Mouse (Mus musculus): ENCODE data around the gene A530084C06Rik. TPM values are rescaled to one million over a fixed set of nuclear protein-coding genes. Genes with fewer than 3 reads are reported as not detected.

A530084C06Rik gene
- total RNA-seq, 2 experiments from 2014 or later, result 0.07 TPM; not detected in 1

DNA sequence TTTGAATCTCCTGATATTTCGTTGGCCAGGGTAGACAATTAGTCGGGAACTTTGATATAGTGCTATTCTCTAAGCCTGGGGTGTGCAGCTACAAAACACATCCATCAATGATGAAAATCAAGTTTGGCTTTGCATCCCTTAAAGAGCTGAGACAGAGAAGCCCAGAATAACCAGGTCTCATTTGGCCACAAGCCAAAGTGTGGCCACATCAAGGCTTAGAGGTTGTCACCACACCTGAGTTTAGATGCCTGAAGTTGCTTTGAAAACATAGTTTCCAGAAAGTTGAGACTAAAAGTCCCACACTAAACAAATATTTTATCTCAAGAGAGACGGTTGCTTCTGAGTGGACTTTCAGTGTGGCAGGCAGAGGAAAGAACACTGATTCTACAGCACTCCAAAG, 11.9 kb downstream of the A530084C06Rik start:
- intact Hi-C loops (cut with DNase I), result no loop called here

DNA sequence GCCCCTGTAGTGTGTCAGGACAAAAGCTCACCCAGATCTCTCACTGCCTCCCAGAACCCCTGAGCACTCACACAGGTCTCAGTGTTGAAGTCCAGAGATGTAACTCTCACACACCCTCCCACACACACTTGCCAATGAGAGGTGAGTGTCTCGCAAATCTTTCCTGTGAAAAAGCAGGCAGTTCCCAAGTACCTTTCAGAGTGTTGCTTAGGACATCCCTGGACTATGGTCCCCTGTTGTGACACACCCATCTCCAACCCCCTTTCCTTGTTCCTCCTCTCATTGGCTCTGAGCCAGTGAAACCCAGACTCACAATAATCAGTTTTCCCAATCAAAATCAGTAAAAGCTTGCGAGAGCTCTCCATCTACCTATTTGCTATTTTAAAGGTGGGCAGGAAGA, 12.3 kb downstream of the A530084C06Rik start:
- intact Hi-C loops (cut with DNase I), result no loop called here

More for the DNA sequence above, 11.9 kb downstream of the A530084C06Rik start:
- no peak for DNase-seq

DNA sequence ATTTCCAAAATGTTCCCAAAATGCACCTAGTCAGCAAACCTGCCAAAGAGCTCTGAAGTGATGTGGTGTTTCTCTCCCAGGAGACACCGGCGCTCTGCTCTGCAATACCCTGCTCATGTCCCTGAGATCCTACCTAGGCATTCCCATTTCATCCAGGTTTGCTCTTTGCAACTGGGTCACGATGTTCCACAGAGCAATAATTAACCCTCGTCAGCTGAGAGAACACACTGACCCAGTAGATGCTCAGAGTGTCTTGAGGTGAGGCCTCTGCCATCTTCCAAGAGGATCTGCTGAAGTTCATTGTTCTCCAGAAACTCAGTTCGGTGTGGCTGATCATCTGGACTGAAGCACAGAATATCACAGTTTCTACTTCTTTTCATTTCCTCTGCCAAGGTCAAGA, 16.1 kb downstream of the A530084C06Rik start:
- intact Hi-C loops (cut with DNase I), result no loop called here
- DNase-seq, result no peak

More for the DNA sequence above, 12.3 kb downstream of the A530084C06Rik start:
- DNase-seq, result no peak

DNA sequence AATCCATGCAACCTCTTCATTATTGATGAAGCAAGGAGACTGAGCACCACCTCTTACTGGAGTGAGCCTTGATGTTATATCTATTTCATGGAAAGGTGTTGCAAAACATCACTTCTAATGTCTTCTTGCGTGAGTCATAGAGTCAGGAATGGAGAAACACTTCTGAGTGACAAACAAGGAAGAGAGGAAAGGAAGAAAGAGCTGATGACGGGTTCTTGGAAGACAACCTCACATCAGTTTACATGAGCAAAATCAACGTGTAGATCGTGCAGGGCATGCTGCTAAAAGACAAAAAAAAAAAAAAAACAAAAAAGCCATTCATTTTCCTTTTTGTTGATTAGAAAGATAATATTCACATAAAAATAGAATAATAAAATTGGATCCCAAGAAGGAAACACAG, 24.4 kb downstream of the A530084C06Rik start:
- DNase-seq, result no peak
- intact Hi-C loops (cut with DNase I), result no loop called here

DNA sequence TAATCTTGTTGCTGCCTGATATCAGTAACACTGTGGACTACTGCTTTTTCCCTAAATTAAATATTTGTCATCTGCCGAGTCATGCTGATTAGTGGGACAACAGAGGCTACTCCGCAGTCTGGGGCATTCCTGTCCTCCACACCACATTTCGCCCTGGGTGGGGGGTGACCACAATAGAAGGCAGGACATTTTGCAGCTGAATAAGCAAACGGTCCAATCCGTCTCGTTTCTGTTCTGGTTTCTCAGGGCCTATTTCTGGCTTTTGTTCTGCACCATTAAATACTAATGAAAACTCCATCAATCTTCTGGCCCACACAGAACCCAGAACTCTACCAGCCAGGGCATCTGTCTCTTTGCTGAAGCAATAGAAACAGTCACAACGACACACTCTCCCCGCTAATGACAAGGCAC, 27.5 kb downstream of the A530084C06Rik start:
- intact Hi-C loops (cut with DNase I), result no loop called here

DNA sequence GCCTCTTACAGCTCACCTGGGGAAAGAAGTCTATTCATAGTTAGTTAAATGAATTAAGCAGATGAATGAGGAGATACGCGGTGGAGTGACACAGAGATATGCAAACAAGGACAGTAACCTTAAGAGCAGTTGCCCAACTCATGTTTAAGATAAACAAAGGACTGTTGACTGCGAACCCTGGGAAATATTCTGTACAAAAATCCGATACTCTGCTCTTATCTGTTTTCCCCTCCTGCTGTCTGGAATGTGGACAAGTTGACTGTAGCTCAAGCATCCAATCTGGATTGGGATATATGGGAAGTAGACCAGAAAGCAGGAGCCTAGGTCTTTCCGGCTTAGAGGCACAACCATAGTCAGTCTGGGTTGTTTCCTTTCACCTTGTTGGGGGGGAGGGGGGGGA, 27.9 kb downstream of the A530084C06Rik start:
- intact Hi-C loops (cut with DNase I), result no loop called here

More for the DNA sequence above, 27.5 kb downstream of the A530084C06Rik start:
- no peak for DNase-seq

DNA sequence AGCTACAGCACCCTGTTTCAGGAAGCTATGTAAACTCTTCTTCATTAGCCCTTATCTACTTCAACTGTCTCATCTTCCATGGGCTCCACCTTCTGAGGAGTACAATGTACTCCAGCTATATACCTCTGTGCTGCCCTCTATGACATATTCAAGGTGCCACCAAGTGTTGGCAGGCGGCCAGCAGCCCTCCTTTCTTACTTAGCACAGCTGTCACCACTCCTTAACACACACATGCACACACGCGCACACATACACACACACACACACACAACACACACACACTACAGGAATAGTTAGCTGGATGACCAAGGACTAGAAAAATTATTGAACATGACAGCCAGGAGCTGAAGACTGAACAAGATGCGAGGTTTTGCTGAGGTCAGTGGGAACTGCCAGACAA, 34.2 kb downstream of the A530084C06Rik start:
- intact Hi-C loops (cut with DNase I), result no loop called here
- DNase-seq, result no peak

More for the DNA sequence above, 27.9 kb downstream of the A530084C06Rik start:
- DNase-seq, result no peak

DNA sequence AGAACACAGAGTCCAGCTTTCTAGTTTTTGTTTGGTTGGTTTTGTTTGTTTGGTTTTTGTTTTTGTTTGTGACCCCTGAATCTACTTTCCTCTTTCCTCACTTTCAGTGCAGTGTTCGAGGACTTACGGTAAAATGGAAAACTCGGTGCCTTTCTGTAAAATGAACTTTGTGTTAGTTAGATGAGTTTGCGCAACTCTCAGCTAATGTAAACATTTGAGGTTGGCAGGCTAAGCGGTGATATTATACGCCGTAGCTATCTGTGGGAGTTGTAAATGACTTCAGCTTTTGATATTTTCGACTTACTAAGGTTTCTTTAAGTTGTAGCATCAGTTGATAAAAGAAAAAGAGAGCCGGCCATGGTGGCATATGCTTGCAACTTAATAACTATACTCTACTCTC, 40.2 kb downstream of the A530084C06Rik start:
- no peak for DNase-seq
- intact Hi-C loops (cut with DNase I), result no loop called here

DNA sequence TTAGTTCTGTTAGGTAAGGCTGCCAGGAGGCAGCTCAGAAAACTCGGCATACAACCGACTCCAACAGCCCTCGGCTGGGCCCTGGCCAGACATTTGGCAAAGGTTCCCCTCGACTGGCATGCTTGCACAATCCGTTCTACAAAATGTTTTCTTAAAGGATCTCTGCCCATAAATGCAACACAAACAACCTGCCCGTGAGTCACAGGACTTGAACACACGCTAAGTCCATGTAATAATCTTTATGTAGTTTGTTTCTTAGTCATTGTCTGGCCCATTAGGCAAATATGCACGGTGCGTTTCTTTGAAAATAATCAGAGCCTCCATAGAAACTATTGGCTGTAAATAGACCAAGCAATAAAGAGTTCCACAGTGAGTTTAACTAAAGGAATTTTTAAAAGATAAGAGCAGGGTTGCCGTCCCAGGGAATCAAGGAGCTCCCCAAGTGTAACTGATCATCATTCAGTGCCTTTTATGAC, 40.7 kb downstream of the A530084C06Rik start:
- DNase-seq, result peak; percentile 65 to 70
- intact Hi-C loops (cut with DNase I), result no loop called here

DNA sequence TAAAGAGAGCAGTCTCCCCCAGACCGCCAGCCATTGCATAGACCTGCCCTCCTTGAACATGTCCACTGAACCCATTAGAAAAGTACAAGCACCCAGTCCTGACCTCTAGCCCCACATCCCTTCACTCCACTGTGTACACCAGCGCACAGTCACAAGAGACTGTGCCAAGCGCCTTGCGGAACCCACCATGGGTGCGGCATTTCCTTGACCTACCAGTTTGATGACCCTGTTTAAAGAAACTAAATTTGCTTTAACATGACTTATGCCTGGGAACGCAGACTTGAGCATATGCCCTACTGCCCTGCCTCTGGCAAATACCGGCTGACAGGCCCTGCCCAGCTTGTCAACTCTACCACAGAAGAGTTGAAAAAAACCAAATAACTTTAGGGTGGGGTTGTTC, 43.9 kb downstream of the A530084C06Rik start:
- intact Hi-C loops (cut with DNase I), result no loop called here
- no peak for DNase-seq

DNA sequence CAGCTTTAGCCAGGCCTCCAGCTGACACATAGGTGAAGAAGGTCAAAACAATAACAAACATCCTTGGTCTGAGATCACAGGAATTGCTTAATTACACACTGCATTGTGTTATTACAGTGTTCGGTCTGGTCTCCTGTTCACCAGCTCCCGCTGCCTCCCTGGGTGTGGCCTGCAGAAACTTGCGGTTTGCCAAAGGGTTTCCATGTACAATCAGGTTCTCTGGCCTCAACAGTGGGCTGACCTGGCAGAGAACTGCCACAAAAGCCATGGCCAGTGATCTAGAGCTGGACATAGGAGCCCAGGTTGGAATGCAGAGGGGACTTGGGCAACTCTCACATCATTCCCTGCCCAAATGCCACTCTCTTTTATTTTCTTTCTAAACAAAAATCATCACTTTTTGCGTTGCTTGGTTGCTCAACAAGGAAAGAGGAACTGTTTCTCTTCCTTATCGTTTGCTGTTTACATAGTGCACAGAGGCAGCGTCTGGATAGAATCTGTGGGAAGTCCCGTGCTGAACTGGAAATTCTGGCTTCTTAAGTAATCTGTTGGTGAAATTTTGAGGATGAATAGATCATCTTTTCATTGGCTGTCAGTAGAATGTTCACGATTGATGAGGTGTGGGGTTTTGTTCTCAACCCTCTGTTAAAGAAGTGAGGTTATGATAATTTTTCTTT, 52.5 kb downstream of the A530084C06Rik start:
- intact Hi-C loops (cut with DNase I), result no loop called here

More for the DNA sequence above, 52.5 kb downstream of the A530084C06Rik start:
- DNase-seq, result peak; percentile 4 to 6

Other genes with a start within 250 kb of the A530084C06Rik start
- gene Foxq1, start 3.2 kb downstream of the A530084C06Rik start, total RNA-seq (2021), result under 1 TPM in 1 of 2 experiments, not detected in 1; 0.07 TPM
- gene Foxf2, start 66.5 kb upstream of the A530084C06Rik start, total RNA-seq (2021), result under 1 TPM in 1 of 2 experiments, not detected in 1; 0.10 TPM
- gene Foxc1, start 247.3 kb upstream of the A530084C06Rik start, total RNA-seq (2021), result 1 to 10 TPM; 7.0 to 7.8 TPM

Measured in heart, postnatal 10 days (tissue).